Mouse (Mus musculus) NIH3T3 (cell line): ENCODE results near the gene Gm3488.
"Not testable (repeated sequence)": the region's sequence is repeated elsewhere in the genome, so short reads cannot be mapped to it uniquely, and the experiment has no call there.

Experiments
- DNase-seq: peaks from one replicate; pipeline ENCODE4 v3.0.0-alpha.2; 2012; ENCODE audit warnings: low read depth

The Gm3488 gene

DNA sequence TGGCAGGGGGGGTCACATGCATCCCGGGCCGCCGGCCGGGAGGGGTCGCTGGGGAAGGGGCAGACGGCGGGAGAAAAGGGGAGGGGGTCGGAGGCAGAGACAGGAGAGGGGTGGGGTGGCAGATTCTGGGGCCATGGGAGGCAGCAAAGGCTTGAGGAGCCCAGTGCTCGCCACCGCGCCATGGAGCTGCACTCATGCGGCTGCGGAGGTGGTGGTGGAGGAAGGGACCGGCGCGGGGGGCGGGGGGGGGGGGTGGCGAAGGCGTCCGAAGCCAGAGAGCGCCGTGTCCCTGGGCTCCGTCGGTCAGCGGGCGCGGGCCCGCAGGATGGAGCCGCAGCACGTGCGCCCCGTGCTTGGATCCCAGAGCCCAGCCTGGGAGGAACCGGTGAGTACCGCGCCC is at the start of gene Gm3488:
Gm3488 (plus strand) TSS at position 301 of the 400 bp plus-strand sequence.
- not testable (repeated sequence) for DNase-seq

DNA sequence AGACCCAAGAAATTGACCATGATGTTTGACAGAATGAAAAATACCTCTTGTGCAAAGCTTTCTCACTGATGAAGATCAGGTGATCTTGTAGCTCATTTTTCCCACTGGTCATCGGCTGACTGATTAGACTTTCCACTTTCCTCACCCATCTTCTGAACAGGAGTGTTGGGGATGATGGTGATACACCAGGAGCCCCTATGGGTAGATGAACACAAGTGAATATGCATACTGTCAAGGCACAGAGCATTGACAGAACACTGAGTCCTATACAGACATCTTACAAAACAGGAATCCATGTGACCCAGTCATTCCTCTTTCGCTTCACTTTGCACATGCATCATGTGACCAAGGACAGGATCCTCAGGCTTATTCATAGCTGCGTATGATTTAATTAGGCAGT is 46.1 kb upstream of the Gm3488 start, which contains the start of gene Gm3194:
Gm3194 (minus strand) TSS at position 101 of the 400 bp plus-strand sequence.
- DNase-seq, result not testable (repeated sequence)

DNA sequence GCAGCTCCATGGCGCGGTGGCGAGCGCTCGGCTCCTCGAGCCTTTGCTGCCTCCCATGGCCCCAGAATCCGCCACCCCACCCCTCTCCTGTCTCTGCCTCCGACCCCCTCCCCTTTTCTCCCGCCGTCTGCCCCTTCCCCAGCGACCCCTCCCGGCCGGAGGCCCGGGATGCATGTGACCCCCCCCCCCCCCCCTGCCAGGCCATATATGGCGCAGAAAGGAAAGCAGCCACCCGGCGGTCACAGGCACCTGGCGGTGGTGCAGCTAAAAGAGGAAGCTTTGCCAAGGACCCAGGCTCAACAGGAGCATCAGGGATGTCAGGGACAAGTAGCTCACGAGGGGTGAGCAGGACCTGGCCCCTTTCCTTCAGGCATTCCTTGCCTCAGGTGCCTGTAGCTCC is 41.0 kb upstream of the Gm3488 start:
- DNase-seq, result not testable (repeated sequence)

DNA sequence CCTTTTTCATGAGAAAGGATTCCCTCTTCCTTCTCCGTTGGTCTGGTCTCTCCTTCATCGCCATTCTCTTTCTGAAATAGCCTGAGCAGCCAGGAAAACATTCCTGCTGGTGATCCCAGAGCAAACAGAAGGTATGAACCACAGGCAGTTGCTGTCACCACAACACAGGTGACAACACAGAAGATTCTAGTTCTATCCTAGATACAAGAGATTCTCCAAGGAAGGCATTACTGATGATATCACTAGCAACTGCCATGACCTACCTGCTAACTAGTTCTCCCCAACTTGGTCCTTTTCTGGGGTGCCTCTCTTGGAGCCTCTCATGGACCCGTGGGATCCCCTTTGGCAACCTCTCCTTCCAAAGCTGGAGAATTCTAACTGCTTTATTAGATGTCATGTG is 23.7 kb upstream of the Gm3488 start, which contains the start of gene Gm8246:
Gm8246 (minus strand) TSS at position 101 of the 400 bp plus-strand sequence.
- not testable (repeated sequence) for DNase-seq

DNA sequence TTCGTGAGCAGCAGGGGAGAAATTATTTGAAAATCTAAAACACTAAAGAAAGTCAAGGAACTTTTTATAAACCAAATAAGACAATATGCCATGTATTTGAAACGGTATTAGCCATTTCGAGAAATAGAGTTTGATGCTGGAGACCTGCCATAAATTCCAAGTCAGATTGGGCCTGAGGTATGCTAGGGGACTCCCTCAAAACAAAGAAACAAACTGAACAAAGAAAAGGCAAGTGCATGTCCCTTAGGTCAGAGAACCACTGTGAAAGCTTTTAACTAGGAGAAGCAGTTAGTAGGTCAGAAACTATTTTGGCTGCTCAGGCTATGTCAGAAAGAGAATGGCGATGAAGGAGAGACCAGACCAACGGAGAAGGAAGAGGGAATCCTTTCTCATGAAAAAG is 17.6 kb upstream of the Gm3488 start, which contains the start of gene Gm3187:
Gm3187 (plus strand) TSS at position 301 of the 400 bp plus-strand sequence.
- not testable (repeated sequence) for DNase-seq

DNA sequence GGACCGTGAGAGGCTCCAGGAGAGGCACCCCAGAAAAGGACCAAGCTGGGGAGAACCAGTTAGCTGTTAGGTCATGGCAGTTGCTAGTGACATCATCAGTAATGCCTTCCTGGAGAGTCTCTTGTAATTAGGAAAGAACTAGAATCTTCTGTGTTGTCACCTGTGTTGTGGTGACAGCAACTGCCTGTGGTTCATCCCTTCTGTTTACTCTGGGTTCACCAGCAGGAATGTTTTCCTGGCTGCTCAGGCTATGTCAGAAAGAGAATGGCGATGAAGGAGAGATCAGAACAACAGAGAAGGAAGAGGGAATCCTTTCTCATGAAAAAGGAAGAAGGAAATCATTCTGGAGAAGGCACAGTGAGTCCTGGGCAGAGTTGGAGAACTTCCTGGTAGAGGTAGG is 36.7 kb downstream of the Gm3488 start, which contains the start of gene Gm3532:
Gm3532 (plus strand) TSS at position 301 of the 400 bp plus-strand sequence.
- DNase-seq, result not testable (repeated sequence)
